Mouse (Mus musculus) ES-E14 (cell line): ENCODE measurements around the gene Mitd1.

Source experiments
- CHD2 ChIP-seq: IDR thresholded peaks from 2 replicates; pipeline ENCODE4 v1.6.1; 2014; ENCODE audit warnings: mild to moderate bottlenecking, low read depth, low read length, inconsistent platforms
- HCFC1 ChIP-seq: IDR thresholded peaks from 2 replicates; pipeline ENCODE4 v1.6.1; 2012; ENCODE audit warnings: low read length, inconsistent platforms, borderline replicate concordance; ENCODE audit not compliant: insufficient read depth
- MAFK ChIP-seq: IDR thresholded peaks from 2 replicates; pipeline ENCODE4 v1.6.1; 2014; ENCODE audit warnings: mild to moderate bottlenecking, low read depth, low read length, inconsistent platforms; ENCODE audit not compliant: insufficient read depth
- ZC3H11A ChIP-seq: IDR thresholded peaks from 2 replicates; pipeline ENCODE4 v1.6.1; 2012; ENCODE audit warnings: low read depth, mild to moderate bottlenecking, inconsistent platforms, low read length, borderline replicate concordance
- ZNF384 ChIP-seq: IDR thresholded peaks from 2 replicates; pipeline ENCODE4 v1.6.1; 2012; ENCODE audit warnings: low read depth, low read length, inconsistent platforms

DNA sequence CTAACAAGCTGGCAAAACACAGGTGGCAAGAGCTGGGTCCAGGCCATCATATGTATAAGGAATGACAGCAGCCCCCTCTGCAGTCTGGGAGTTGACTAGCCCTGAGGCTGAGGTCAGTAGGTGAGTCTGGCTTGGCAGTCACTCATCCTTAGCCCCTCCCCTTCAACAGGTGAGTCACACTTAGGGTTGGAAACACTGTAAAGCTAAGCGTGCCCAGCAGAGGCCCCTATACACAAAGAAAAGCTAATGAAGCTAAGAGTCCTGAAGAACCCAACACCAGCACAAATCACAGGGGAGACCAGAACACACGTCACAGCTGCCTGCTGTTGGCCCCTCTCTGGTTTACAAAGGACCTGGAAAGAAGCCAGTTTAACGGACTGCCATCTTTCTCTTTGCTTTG is 41.6 kb upstream of the Mitd1 start:
- TF ChIP-seq ZNF384 (no peak), CHD2 (no peak), ZC3H11A (peak; percentile 37; the same call in 1 of the 2 replicates), HCFC1 (no peak), MAFK (no peak)
